Mouse (Mus musculus) ES-CJ7 (cell line): ENCODE measurements at regions not wholly inside any gene's neighbourhood (a gene's known extent, or its start where the extent isn't known, plus 50 kb on each side); places are given as distances from the start of the nearest gene placed in this dataset.
"Not testable (repeated sequence)": the region's sequence is repeated elsewhere in the genome, so short reads cannot be mapped to it uniquely, and the experiment has no call there.

Experiments used
- DNase-seq: peaks from one replicate; pipeline ENCODE4 v3.0.0; 2011; ENCODE audit warnings: low read depth, low spot score

DNA sequence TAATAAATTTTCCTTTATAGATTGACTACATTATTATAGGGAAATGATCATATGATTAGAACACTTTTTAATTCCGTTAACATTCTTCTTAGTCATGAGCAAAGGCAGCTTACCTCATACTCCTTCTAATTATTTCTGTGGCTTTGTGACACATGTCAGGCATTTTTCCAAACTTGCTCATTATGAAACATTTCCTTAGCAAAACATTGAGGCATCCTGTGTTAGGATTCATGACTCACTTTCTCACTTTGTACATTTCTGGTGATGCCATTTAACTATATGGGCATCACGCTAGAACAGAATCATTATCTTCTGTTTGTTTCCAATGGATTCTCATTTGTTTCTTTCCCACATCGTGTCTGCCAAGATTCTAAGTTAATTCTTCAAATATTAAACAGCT is 621.3 kb downstream of the Tecrl start:
- no peak for DNase-seq

DNA sequence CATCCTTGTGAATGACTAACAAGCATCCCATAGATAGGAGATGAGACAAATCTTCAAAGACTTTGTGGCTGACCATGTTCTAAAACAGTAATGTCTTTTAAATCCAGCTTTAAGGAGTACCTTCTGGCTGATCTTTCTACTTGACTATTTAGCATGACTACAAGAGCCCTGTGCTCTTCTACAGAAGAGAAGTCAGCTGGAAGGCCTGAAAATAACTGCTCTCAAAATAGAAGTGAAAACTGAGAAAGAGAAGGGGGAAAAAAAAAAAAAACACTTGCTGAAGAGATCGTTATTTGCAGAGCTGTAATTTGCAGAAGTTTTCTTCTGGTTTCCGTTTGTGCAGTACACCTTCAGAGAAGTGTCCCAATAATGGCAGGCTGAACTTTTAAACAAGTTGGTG is 626.8 kb downstream of the Tecrl start:
- DNase-seq, result no peak

DNA sequence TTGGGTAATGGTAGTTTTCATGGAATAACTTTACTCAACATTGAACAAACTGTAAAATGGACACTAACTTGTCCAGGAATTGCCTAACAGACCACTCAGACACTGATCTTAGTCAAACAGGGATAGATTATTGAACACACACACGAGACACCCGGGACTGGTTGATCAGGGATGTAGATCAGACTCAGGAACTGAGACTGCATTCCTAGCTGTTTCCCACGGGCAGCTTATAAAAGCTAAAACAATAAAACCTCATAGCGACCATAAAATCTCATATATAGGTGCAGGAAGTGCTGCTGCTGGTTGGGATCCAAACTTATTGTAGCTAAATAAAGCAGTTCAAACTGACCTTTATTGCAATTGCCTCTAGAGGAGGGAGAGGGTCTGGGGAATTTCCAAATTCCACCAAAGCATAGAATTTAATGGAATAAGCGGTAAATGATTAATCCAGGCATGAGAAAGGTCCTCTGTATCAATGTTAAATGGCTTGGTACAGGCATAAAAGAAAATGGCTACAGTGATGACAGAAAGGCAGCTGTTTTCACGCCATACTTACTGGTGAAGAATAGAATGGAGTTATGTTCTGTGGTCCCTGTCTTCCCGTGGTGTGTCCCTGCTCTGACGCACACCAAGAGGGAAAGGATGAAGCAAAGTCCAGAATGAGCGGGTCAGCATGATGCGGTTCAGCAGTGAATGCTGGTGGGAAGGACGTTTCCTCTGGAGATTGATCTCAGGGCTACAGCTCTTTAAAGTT is 627.6 kb downstream of the Tecrl start:
- no peak for DNase-seq

DNA sequence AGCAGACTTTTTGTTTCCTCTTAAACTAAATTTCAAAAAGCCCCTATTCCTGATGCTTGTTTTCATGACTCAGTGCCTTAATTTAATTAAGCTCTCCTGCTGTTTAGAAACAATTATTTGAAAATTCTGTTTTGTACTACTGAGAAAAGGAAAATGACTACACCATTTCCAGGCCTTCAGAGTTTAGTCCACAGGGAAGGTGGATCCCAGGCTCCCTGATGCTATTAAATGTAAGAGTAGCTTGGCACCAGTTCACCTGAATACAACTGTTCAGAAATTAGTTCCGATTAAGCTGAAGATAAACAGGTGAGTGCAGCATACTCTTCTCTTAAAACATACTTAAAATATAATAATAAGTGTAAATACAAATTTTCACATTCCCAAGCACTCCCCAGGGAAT is 639.3 kb downstream of the Tecrl start:
- no peak for DNase-seq

DNA sequence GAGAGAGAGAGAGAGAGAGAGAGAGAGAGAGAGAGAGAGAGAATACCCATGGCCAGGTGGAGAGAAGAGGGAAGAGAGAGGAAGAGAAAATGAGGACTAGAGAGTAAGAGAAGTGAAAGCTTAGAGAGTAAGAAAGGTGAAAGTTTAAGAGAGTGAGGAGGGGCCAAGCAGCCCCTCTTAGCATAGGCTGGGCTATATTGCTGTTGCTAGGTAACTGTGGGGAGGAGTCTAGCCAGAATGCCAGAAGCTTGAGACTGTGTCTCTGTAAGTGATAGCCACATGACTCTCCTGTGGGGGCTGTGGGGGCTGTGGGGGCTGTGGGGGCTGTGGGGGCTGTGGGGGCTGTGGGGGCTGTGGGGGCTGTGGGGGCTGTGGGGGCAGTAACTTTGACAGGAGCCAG is 655.3 kb downstream of the Tecrl start:
- peak; percentile 4 for DNase-seq

DNA sequence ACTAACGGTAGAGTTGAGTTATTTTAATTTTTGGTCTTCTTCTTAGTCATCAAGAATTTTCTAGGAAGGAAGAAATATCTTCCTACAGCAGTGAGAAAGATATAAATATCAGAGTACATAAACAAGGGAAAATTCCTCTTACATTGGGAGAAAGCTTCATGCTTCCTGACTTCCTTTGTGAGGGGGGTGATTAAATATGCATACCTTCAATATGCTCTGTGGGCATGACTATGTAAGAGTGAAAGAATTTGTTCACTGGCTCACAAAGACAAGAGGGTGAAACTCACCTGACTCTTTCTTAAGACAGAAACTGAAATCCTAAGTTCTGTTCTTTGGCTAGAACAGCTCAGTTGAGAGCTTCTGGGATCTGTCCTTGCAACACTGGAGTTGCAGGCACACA is 656.1 kb downstream of the Tecrl start:
- DNase-seq, result no peak

DNA sequence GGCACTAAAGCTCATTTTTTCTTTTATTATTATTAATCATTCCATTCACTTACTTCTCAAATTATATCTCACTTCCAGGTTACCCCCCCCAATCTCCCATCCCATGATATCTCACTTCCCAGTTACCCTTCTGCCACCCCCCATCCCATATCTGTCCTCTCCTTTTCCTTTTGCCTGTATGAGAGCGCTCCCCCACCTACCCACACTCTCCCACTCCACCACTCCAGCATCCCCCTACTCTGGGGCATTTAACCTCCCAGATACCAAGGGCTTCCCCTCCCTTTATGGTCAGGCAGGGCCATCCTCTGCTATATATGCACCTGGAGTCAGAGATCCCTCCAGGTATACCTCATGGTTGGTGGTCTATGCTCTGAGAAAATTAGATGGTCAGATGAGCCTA is 671.6 kb downstream of the Tecrl start:
- DNase-seq, result no peak

DNA sequence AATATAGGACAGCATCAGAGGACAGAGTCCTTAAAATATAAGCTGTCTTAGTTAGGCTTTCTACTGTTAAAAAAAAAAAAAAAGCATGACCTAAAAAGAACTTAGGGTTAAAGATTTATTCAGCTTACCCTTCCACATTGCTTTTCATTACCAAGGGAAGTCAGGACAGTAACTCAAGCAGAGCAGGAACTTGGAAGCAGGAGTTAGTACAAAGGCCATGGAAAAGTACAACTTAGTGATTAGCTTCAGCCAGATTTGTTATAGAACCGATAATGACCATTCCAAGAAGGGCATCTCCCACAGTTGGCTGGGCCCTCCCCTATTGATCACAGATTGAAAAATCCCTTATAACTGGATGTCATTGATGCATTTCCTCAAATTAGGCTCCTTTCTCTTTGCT is 690.9 kb downstream of the Tecrl start:
- no peak for DNase-seq

DNA sequence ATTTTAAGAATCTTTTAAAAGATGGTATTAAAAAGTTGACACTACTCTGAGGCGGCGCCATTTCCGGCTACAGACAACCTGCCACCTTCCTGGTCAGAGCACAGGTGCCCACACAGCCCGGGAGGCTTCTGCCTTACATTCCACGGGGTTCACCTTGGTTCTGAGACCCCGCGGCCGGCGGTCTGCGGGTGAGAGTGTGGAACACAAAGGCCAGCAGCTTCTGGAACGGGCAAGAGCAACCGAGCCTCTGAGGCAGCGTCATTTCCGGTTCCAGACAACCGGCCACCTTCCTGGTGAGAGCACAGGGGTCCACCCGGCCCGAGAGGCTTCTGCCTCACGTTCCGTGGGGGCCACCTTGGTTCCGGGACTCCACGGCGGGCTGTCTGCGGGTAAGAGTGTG is 701.4 kb downstream of the Tecrl start:
- not testable (repeated sequence) for DNase-seq

DNA sequence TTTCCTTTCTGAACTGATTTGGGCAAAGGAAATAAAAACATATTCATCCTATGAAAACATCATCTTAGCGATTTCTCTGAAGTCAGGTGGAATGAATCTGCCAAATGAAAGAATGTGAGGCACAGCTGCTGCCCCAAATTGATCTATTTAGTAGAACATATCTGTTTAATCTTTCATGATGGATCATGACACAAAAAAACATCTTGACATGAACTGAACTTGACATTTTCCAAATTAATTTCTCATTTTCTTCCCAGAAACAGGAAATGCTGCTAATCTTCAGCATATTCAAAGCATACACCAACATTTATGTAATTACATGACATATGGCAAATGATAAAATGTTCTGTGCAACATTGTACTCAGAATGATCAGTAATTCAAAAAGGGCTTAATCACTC is 734.9 kb downstream of the Tecrl start:
- no peak for DNase-seq
